Mouse (Mus musculus) spleen, postnatal 10 days (tissue): ENCODE data around the gene Il17rb.

Experiments
- DNase-seq, 2 experiments: peaks; one replicate each; pipeline ENCODE4 v3.0.0; 2021 to 2022; ENCODE audit warnings: low spot score in 2 of 2

Gene Il17rb

GRCm38 (mm10) chr14:30008733-30009575 lies at the start of gene Il17rb, which contains the start of gene Chdh:
Gene Il17rb (minus strand): TSS chr14:30008896.
Gene Chdh (plus strand): TSS chr14:30009023.
- DNase-seq = peak in 1 of 2 experiments; percentile 30

- DNase-seq = no peak
These were observed 47.5 kb upstream of the Il17rb start for GRCm38 (mm10) chr14:30056031-30056766.

GRCm38 (mm10) chr14:30054922-30055321 lies 46.2 kb upstream of the Il17rb start:
- DNase-seq = no peak

GRCm38 (mm10) chr14:30050280-30050679 lies 41.6 kb upstream of the Il17rb start:
- no peak for DNase-seq

GRCm38 (mm10) chr14:30048049-30048448 lies 39.4 kb upstream of the Il17rb start:
- DNase-seq = peak in 1 of 2 experiments; percentile 26

- DNase-seq = no peak
These were observed 38.3 kb upstream of the Il17rb start for GRCm38 (mm10) chr14:30046976-30047375.

GRCm38 (mm10) chr14:30045704-30046220 lies 37.1 kb upstream of the Il17rb start:
- DNase-seq = no peak

- no peak for DNase-seq
These were observed 36.5 kb upstream of the Il17rb start for GRCm38 (mm10) chr14:30045239-30045638.

GRCm38 (mm10) chr14:30043356-30043940 lies 34.8 kb upstream of the Il17rb start:
- DNase-seq = no peak

GRCm38 (mm10) chr14:30041836-30042235 lies 33.1 kb upstream of the Il17rb start:
- no peak for DNase-seq

GRCm38 (mm10) chr14:30039413-30039812 lies 30.7 kb upstream of the Il17rb start:
- no peak for DNase-seq

GRCm38 (mm10) chr14:30038431-30038830 lies 29.7 kb upstream of the Il17rb start:
- no peak for DNase-seq

- no peak for DNase-seq
These were observed 24.7 kb upstream of the Il17rb start for GRCm38 (mm10) chr14:30033405-30033804.

GRCm38 (mm10) chr14:30027378-30027777 lies 18.7 kb upstream of the Il17rb start:
- DNase-seq = peak in 1 of 2 experiments; percentile 80

- no peak for DNase-seq
These were observed 15.7 kb upstream of the Il17rb start for GRCm38 (mm10) chr14:30024387-30024786.

- no peak for DNase-seq
These were observed 13.8 kb upstream of the Il17rb start for GRCm38 (mm10) chr14:30022471-30022870.

GRCm38 (mm10) chr14:30019792-30020575 lies 11.3 kb upstream of the Il17rb start:
- DNase-seq = no peak

GRCm38 (mm10) chr14:30019375-30019774 lies 10.7 kb upstream of the Il17rb start:
- no peak for DNase-seq

GRCm38 (mm10) chr14:30018846-30019245 lies 10.2 kb upstream of the Il17rb start:
- no peak for DNase-seq

GRCm38 (mm10) chr14:30018463-30018801 lies 9.7 kb upstream of the Il17rb start:
- no peak for DNase-seq

GRCm38 (mm10) chr14:30017794-30018462 lies 9.2 kb upstream of the Il17rb start:
- no peak for DNase-seq
